Mouse (Mus musculus): Measurements from ENCODE around the gene Tunar.

The Tunar gene

DNA sequence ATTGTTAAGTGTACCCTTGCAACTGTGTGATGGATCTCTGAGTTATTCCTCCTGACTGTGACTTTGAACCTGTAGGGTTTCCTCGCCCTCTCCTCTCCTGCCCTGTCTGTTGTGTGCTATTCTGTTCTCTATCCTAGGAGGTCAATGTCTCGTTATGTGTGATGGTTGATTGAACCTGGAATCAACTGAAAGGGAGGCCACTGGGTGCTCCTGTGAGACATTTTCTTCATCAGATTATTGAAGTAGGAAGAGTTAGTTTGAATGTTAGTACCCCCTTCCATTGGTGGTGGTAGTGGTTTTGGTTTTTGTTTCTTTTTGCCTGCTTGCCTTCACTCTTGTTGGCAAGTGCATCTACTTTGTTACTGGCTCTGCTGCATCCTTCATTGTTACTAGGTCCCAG is at the start of gene Tunar:
Gene Tunar, plus strand, starts transcription at position 301 of the 400 bp plus-strand sequence.
- DNase-seq (ENCODE audit: inconsistent age in 2 of 2, low spot score in 1 of 2): no peak

DNA sequence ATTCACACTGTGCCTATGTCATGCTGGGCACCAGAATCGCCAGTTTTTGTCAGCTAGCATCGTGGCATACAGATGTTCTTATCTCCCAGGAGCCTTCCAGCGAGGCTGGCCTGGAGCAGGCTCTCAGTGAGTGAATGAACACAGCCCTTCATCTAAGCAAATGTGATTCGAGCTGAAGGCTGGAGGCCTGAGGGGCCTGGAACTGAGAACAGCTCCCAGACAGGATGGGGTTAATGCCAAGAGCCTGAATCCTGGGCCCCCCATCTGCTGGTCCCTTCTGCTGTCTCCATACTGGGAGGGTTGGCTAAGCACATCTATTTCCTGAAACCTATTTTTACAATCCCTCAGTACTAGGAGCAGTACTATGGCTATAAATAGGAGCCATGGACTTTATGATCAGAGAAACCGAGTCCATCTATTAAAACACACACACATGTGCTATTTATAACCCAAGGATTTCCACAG is 21.1 kb upstream of the Tunar start:
- DNase-seq (ENCODE audit: inconsistent age in 2 of 2, low spot score in 1 of 2): no peak

- no peak for DNase-seq (ENCODE audit: inconsistent age in 2 of 2, low spot score in 1 of 2)
Observed at GRCm38 (mm10) chr12:105314328-105314727, 19.3 kb upstream of the Tunar start.

DNA sequence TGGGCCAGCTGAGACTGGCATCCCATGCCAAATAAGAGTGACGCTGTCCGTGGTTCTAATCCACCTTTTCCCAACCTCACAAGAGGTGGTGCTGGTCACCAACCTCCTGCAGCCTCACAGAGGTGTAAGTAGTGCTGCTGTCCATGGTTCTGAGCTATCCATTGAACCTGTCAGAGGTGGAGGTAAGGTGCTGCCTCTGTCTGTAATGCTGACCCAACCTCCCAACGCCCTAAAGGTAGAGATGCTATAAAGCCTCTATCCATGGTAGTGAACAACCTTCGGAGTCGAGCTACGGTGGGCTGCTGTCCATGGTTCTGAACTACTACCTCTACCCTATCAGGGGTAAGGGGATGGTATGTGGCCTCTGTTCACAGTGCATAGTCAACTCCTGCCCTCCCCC is 11.5 kb upstream of the Tunar start:
- DNase-seq (ENCODE audit: inconsistent age in 2 of 2, low spot score in 1 of 2): peak in 1 of 2 experiments; percentile 58

DNA sequence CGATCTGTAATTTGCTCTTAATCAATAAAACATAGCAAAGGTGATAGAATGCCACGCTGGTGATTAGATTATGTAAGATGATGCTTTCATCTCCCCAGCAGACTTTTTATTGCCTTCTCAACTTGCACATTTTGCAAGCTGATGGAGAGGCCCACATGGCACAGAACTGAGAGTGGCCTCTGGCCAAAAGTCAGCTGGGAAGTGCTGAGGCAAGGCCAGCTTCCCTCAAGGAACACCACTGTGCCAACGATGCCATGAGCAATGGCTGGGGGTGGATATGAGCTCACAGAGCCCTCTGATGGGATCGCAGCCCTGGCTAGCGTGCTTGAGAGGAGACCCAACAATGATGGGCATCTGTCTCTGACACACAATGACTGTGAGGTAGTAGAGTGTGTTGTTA is 6.6 kb upstream of the Tunar start:
- no peak for DNase-seq (ENCODE audit: inconsistent age in 2 of 2, low spot score in 1 of 2)

GRCm38 (mm10) chr12:105328396-105328795 is 5.3 kb upstream of the Tunar start:
- no peak for DNase-seq (ENCODE audit: inconsistent age in 2 of 2, low spot score in 1 of 2)

- DNase-seq (ENCODE audit: inconsistent age in 2 of 2, low spot score in 1 of 2): no peak
Observed at GRCm38 (mm10) chr12:105336094-105336420, 2.4 kb downstream of the Tunar start.

DNA sequence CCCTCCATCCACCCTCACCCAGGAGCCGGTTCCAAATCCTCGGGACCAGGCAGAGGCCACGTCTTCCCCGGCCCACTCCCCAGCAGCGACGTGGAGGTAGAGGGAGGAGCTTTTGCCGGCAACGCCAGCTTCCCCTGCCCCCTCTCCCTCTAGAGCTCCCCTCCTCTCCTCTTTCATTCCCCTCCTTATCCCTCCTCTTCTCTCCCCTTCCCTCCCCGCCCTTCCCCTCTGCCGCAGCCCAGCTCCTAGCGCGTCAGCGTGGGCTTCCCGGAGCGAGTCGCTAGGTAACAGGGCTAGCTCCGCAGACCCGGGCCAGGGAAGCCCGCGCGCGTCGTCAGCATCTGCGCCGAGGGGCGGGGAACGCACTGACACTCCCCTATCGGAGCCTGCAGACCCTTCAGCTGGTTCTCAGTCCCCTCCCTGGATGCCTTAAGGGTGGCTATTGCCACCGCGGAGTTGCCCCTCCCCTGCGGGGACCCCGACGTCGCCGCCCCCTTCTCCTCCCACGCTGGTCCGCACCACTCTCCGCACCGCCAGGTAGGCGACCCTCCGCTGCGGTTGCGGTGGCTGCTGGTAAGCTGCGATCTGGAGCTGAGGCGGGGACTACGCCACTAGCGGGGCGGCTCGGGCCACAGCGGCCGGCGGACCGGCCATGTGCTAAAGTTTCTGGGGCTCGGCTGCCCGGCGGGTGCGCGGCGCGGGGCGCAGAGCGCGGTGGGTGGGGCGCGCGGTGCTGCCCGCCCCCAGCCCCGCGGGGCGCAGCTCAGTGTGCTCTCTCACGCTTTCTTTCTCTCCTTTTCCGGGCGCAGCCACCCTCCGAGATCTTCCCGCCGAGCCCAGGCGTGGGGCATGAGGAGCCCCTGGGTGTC is 3.0 kb downstream of the Tunar start:
- peak; percentile 17 to 42 for DNase-seq (ENCODE audit: inconsistent age in 2 of 2, low spot score in 1 of 2)

GRCm38 (mm10) chr12:105337290-105338005 is 3.8 kb downstream of the Tunar start:
- peak in 1 of 2 experiments; percentile 29 for DNase-seq (ENCODE audit: inconsistent age in 2 of 2, low spot score in 1 of 2)

GRCm38 (mm10) chr12:105338256-105338977 is 4.7 kb downstream of the Tunar start:
- DNase-seq (ENCODE audit: inconsistent age in 2 of 2, low spot score in 1 of 2): no peak

- no peak for DNase-seq (ENCODE audit: inconsistent age in 2 of 2, low spot score in 1 of 2)
Observed at GRCm38 (mm10) chr12:105341523-105341922, 7.9 kb downstream of the Tunar start.

DNA sequence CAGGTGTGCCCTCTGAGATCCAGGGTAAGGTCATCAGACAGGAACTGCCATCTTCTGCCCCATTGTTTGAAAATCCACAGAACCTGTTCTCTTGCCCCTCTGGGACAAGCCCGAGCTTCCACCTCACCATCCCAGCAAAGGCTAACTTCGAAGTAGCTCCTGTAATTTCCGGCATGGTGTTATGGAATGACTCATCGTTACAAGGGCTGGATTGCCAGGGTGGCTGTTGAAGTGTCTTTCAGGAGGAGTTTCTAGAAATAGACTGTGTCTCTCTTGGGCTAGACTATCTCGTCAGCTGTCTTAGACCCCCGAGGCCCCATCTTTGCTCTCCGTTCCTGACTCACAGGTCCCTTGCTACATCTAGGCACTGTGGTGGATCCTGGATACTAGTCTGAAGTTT is 10.8 kb downstream of the Tunar start:
- DNase-seq (ENCODE audit: inconsistent age in 2 of 2, low spot score in 1 of 2): no peak

- DNase-seq (ENCODE audit: inconsistent age in 2 of 2, low spot score in 1 of 2): no peak
Observed at GRCm38 (mm10) chr12:105346861-105347260, 13.2 kb downstream of the Tunar start.

GRCm38 (mm10) chr12:105347261-105347660 is 13.6 kb downstream of the Tunar start:
- DNase-seq (ENCODE audit: inconsistent age in 2 of 2, low spot score in 1 of 2): no peak

GRCm38 (mm10) chr12:105354266-105354665 is 20.6 kb downstream of the Tunar start:
- no peak for DNase-seq (ENCODE audit: inconsistent age in 2 of 2, low spot score in 1 of 2)

- DNase-seq (ENCODE audit: inconsistent age in 2 of 2, low spot score in 1 of 2): no peak
Observed at GRCm38 (mm10) chr12:105354772-105355171, 21.1 kb downstream of the Tunar start.

GRCm38 (mm10) chr12:105356781-105357180 is 23.1 kb downstream of the Tunar start:
- no peak for DNase-seq (ENCODE audit: inconsistent age in 2 of 2, low spot score in 1 of 2)

DNA sequence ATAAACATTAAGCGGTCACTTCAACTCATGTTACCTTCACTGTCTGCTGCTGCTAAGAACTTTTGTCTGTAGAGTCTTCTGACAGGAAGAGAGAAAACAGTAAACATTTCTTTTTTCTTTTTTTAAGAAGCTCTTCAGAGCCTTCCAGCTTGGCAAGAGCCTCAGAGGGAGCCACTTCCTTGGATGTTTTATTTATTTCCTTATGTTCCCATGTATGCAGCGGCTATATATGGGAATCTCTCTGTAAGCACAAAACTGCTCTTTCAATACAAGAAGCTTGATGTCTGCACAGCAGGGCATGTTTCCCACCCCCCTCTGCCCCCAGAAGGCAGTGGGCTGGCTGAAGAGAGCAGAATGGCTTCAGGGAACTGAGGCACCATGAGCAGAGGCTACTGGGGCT is 30.0 kb downstream of the Tunar start:
- no peak for DNase-seq (ENCODE audit: inconsistent age in 2 of 2, low spot score in 1 of 2)

DNA sequence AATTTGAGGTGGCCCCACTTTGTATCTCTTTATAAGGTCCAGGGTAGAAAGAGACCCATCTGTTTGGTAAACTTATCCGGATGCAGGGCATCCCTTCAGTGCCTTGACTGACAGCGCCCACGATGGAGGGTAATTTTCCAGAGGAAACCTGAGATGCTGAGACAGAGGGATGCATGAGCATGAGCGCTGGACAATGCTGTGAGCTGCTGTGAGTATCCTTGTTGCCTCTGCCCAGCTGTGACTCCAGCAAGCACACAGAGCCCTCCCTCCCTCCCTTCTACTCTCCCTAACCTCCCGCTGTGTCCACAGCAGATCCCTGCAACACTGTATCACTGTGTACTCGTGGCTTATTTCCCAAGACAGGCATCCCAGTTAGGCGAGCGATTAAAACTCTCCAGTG is 40.9 kb downstream of the Tunar start:
- DNase-seq (ENCODE audit: inconsistent age in 2 of 2, low spot score in 1 of 2): no peak

GRCm38 (mm10) chr12:105376976-105377375 is 43.3 kb downstream of the Tunar start:
- peak in 1 of 2 experiments; percentile 20 for DNase-seq (ENCODE audit: inconsistent age in 2 of 2, low spot score in 1 of 2)

- no peak for DNase-seq (ENCODE audit: inconsistent age in 2 of 2, low spot score in 1 of 2)
Observed at GRCm38 (mm10) chr12:105382733-105383132, 49.1 kb downstream of the Tunar start.

DNA sequence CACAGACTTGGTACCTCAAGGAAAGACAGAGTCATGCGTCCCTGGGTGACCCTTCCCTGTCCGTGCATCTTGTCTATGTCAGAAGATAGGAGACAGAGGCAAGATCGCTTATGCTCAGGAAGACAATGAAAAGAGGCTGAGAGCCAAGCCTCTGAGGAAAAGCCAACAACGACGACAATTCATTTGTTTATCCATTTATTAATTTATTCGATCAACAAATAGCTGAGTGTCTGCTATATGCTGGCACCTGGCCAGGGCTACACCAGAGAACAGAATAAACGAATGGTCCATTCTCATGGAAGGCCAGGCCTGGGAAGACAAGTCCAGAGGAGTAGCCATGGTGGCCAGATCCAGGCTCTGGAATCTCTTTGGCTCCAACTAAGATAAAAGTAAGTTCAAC is 61.0 kb downstream of the Tunar start:
- no peak for DNase-seq (ENCODE audit: inconsistent age in 2 of 2, low spot score in 1 of 2)

Data from adrenal gland, adult (tissue).